Mouse (Mus musculus) heart, postnatal 10 days (tissue): Measurements from ENCODE around the gene Astn2. TPM values are rescaled to one million over a fixed set of nuclear protein-coding genes. Genes with fewer than 3 reads are reported as not detected.
A peak's percentile ranks its signal among the peaks of the same experiment; 100 is the strongest.
"Not testable (repeated sequence)": the region's sequence is repeated elsewhere in the genome, so short reads cannot be mapped to it uniquely, and the experiment has no call there.

Experiments
- DNase-seq, 2 experiments: peaks; one replicate each; pipeline ENCODE4 v3.0.0; 2021
- intact Hi-C: fragments of 180-260 bp; cut with DNase I; formaldehyde crosslinking; loops from one replicate; pipeline ENCODE4 v1.15.1; 2025
- total RNA-seq, 2 experiments: library from RNA; stranded (reverse); gene quantifications; 2 replicates each; pipeline ENCODE4 v1.2.3; 2021

Gene Astn2
- total RNA-seq, 2 experiments from 2014 or later = 2.5 to 3.1 TPM

DNA sequence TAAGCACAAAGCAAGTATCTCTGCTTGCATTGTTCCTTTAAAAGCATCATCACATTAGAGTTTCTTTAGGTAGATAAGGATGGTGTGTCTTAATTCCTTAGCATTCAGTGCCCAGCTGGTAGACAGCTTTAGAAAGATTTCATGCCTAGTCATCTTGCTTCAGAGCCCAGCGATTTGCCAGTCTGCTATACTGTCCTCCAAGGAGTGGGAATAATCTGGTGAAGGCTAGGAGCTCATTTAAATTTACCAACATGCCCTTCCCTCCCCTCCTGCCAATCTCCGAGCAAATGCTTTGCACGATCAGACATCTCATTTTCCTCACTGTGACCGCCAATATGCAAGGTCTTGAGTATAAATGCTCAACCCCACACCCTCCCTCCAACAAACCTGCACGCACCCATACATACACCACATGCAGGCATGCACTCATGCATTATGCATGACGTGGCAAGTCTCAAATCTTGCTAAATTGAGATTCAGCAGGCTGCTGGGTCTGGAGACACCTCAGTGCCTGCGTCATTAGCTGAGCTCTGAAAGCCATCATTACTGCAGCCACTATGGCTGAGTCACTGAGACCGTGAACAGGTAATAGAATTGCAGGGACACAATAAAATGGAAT, 704.6 kb downstream of the Astn2 start:
- intact Hi-C loops = no loop called here
- DNase-seq = no peak

DNA sequence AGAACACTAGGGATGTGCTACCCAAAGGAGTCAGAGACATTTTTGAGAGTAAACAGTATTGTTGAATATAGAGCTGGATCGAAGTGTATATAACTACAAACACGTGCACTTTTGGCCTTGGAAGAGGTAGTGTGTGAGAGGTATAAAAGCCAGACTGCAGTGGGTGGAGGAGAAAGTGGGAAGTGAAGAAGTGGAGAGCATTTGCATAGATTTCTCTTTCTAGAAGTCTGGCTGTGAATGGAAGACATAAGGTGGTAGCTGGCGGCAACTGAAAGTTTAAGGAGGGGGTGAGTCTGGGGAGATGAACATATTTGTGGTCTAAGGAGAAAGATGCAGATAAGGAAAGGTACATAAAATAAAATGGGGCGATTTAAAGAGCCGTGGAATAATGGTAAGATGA, 709.2 kb downstream of the Astn2 start:
- intact Hi-C loops = no loop called here
- no peak for DNase-seq

DNA sequence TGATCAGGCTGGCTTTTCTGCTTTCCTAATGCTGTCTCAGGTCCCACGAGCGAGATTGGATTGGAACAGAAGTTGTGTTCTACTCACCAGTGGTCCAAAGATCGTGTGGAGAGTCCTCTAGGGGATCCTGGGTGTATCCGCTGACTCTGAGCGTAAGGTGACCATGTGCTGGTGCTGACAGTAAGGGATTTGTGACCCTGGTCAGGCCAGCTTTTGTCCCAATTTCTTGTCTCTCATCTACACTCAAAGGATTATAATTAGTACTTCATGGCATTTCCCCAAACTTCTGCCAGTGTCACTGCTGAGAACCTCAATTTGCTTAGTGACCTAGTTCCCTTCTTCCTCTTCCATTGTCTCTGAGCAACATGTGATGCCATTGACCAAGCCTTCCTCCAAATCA, 710.4 kb downstream of the Astn2 start:
- intact Hi-C loops = no loop called here
- DNase-seq = no peak

DNA sequence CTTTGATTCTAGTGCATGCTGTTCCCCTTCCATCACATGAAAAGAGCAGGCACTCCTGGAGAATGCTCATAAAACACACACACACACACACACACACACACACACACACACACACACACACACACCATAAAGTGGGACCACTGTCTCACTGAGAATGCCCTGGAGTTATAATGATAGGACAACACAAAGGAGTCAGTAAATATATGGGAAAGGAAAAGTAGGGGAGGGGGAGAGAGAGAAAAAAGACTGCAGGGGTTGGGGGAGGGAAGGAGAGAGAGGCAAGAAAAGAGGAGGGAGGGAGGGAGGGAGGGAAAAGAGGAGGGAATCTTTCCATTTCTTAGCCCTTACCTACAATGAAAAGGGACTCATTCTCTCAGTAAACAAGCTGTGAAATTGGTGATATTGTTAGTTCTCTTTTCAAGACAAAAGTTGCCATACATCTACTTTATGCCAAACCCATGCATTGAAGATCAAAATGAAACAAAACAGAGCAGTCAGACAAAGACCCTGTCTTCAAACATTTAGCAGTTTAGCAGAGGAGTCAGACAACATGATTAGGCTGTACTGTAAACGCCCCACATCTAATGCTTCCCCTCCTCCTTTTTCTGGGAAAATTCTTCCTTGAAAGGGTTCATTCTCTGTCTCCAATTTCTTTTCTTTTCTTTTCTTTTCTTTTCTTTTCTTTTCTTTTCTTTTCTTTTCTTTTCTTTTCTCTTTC, 717.2 kb downstream of the Astn2 start:
- no peak for DNase-seq
- intact Hi-C loops = no loop called here

DNA sequence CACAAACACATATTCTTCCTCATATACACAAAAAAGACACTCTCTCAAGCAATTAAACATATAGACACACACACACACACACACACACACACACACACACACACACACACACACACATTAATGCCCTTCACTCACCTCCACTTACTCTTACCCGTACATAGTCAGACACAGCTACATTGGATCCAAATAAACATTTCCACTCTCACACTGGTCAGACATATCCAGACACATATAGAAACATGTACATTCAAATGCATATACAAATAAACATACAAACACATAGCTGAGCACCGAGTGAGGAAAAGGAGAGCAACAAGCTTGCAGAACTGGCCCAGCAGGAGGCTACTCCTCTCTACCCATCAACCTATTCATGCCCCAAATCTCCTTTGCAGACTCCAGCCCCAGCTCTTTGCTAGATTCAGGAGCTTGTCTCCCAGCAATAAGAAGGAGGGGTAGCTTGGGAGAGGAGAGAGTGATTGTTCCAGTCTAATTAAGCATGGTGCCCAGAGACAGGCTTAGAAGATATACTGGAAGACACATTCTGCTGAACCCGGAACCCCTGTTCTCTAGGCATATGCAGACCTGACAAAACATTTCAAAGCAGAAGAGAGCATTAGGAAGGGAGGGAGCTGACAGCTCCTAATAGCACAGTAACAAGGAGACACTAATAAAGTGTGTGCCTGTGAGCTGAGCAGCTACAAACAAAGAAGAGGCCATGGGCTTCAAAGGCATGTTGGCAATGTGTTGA, 718.0 kb downstream of the Astn2 start:
- no peak for DNase-seq
- intact Hi-C loops = no loop called here

DNA sequence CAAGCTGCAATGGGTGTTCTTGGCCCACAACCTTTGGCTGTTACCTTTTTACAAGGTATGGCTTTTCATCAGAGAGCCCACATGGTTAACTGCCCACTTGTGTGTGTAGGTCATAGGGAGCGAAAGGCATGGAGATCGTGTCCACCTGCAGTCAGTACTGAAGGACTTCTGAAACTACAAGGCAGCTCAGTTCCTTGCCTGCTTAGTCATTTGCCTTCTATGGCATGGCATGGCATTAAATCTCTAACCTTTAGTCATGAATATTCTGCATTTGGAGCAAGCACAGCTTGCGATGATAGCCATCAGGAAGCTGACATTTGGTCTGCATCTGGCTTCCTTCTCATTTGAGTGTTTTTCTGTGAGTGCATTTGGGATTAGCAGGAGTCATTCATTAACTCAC, 720.0 kb downstream of the Astn2 start:
- no peak for DNase-seq
- intact Hi-C loops = no loop called here

DNA sequence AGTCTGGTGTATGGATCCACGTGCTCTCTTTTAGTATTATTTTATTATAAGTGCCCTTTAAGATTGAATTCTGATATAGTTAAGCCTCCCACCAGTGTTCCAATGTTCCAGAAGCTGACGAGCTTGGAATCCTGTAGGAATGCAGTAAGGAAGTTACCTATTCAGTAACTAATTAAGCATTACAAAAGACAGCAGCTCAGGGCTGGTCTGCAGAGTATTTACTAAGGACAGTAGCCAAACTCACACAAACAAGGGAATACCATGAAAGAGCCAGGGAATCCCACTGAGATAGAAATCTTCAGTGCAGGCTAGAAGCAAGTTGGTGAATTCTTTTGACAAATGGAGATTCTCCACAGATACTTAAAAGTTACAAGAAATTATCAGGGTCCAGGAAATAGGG, 724.6 kb downstream of the Astn2 start:
- DNase-seq, intact Hi-C loops: not testable (repeated sequence)

DNA sequence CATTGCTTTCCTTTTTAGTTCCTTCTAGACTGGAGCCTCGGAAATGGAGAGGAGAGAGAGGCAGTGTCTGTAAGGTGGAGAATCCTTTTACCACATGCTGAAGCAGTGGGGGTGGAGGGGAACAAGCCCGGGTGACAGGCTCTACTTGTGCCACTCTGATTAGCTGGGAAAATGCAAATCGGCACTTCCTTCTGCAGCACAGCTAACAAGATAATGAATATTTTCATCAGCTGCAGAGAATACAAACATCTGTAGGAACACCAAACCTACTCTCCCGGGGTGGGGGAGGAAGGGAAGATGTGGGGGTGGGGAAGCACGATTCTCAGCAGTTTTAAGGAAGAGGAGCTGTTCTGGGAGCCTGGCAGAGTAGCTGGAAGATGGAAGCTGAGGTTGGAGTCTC, 725.5 kb downstream of the Astn2 start:
- DNase-seq = no peak
- intact Hi-C loops = no loop called here

DNA sequence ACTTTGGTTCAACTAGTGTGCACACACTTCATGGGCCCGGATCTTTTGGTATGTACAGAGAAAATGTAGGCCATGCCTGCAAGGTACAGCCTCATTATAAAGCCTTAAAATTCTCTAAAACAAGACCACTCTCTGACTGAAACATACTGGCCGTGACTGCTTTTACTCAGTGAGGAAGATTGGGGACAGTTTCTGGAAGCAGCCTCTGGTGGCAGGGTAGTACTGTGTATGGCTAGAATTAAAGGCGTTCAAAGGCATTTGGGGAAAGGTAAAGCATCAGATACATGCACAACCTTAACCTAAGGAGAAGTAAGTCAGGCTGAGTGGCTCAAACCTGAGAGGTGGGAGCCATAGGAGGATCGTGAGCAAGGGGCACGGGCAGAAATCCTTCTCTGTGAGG, 725.9 kb downstream of the Astn2 start:
- intact Hi-C loops = no loop called here
- DNase-seq = no peak

DNA sequence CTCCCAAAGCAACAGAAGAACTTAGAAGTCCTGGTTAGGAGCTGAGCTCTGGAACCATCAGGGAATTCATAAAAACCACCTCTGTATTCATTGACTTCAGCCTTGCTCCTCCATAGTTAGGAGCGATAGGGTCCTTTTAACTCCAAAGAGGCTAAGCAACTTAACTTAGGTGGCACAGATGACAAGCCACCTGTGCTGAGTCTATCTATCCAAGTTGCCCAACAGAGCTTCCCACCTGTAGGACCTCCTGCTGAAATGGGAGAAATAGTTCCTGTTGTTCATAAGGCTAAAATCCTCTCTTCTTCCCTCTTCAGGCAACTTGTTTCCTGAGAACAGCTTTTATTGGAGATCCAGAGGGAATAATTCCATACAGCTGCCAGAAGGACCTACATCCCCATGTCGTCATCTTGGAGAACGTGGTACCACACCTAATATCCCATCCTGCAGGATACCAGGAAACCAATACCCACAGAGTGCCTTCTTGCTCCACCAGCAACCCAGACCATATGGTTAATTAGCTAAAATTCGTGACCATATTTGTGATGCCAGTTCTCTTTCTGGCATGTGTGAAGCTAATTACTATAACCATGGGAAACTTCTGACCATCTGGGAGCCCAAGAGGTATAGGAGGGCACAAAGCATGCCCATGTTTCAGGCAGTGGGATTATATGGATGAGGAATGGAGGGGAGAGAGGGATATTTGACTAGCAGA, 730.0 kb downstream of the Astn2 start:
- intact Hi-C loops = no loop called here
- DNase-seq = no peak

DNA sequence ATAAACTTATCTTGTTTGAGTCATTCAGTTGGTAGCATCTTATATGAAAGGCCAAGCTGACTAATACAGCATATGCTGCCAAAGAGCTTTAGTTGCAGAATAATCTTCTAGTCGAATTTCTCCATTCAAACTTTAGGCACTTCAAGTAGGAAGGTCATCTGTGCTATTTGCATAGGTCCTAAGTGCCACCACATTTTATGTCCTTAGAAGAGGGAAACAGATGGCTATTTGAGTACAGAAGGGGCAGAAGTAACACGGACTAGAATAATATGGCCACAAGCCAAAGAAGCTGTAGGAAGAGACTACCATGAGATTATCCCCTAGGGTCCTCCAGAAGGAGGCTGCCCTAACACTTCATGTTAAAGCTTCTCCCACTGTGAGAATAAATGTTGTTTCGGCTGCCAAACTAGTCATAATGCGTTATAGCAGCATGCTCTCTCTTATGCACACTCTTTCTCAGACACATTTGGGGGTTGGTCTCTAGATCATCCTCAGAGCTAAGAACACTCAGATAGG, 730.9 kb downstream of the Astn2 start:
- DNase-seq = no peak
- intact Hi-C loops = no loop called here

DNA sequence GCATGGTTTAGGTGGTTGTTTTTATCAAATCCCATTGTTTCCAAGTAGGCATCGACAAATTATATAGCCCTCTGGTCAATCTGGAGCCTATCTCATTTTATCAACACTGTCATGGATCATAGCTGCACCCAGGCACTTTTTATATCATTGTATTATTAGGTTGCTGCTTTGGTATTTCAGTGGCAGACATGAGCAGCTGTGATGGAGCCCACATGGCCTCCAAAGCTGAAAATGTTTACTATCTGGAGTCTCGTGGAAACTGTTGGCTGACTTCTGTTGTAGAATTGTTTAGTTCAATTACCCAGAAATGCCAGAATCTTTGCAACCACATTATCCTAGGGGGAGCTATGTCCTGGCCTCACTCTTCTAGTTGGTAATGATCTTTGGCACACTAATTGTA, 732.1 kb downstream of the Astn2 start:
- intact Hi-C loops = no loop called here
- DNase-seq = peak; percentile 8 to 12

DNA sequence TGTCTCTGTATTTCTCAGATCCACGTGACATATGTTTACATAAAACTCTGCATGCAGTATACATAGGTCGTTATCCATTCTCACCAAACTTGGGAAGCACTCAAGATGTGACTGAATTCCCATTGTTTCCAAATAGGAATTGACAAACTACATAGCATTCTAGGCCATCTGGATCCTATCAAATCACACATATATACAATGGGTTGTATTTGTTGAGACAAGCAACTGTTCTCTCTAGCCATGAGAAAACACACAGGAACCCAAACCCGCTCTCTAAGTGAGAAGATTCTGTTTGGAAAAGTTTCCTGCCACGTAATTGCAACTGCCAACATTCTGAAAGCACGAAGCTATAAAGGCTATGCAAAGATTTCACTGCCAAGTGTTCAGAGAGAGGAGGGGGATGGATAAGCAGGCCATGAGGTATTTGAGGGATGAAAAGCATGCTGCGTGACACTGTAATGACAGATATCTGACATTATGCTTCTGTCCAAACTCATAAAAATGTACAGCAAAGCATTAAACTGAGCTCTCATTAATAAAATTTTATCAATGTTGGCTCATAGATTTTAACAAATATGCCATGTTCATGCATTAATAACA, 732.7 kb downstream of the Astn2 start:
- DNase-seq = peak; percentile 4 to 12
- intact Hi-C loops = no loop called here

DNA sequence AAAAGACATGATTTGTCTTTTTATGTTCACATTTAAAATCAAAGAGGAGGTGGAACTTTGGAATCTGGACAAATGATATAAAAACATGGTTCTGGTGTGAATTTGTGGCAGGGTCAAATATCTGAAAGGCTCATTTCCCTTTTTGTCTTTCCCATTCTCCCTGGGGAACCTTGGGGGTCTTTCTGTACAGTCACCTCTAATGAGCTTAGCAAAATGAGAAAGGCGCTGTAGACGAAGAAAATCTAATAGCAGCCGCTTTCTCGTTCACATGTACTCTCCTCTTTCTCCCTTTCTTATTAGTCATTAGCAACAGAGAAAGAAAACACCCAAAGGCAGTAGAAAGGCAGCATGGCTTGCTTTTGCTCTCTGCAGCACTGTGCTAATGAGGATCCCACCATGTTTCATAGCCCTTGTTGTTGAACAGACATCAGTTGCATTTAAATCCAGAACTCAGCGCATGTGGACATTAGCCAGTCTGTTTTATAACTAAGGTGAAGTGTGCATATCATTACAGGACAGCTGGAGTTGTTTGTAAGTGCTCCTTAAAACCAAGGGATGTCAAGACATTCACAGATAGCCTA, 737.3 kb downstream of the Astn2 start:
- DNase-seq = no peak
- intact Hi-C loops = no loop called here

DNA sequence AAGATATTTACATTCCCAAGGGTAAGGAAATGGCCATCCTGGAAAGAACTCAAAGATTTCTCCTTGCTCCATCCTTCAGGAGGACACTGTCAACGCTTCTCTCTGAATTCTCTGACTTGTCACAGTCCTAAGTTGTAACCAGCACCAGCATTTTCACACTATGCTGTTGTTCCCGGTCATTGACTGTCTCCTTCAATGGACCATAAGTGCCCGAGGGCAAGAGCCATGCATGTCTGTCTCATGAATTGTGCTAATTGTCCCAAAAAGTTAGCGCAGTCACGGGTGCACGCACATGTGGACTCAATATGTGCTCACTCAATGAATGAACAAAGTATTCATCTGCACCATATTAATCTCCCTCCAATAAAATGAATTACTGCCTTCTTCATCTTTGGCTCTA, 741.2 kb downstream of the Astn2 start:
- DNase-seq = no peak
- intact Hi-C loops = no loop called here

DNA sequence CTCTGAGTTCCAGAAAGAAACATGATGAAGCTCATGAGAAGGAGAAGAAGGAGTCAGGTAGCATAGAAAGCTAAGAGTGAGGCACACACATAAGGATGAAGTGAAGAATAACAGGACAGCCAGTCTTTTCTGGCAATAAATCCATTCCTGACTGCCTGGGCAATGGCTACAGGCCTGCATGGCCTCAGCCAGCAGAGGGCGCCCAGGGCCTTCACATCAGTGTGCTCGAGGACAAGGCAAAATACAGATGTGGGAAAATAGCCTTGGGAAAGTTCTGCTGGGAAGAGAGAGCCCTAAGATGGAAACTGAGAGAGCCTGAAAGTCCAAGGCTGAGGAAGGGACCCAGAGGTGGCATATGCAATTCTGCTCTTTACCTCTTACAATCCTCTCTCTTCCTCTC, 749.7 kb downstream of the Astn2 start:
- intact Hi-C loops = loop anchor here (2.0 kb wide), 2 partner anchors 746 to 778 kb away; no protein-coding TSS in a partner anchor
- DNase-seq = peak; percentile 85 to 91

DNA sequence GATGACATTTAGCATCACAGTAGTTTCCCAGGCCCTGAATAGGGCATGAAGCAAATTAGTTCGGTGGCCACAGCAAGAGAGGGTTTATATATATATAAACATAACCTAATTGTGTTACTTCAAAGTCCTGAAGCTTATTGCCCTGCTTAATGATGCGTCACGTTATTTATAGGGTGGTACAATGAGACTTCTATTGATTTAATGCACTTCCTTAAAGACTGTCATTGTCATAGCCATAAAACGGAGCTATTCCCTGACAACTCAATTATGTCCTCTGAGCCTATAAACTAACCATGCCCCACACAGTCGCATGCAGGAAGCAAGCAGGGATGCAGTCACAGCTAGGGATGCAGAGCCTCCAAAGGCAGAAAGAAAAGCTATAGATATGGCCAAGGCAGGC, 761.8 kb downstream of the Astn2 start:
- no peak for DNase-seq
- intact Hi-C loops = no loop called here

DNA sequence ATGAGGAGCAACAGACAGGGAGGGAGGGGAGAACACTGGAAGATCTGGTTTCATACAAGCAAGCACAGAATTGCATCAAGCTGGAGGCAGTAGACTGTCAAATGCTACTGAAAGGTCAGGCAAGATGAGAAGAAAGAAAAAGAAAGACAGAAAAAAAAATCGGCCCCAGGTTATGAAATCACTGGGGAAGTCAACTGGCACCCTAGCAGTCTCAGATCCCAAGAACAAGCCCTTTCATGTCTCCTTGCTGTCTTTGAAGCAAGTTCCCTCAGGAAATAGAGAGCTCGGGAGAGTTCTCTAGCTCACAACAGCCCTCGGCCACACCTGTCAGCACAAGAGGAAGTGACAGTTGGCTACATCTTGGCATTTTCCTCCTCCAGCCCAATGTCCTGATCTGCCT, 766.2 kb downstream of the Astn2 start:
- intact Hi-C loops = no loop called here
- DNase-seq = no peak

DNA sequence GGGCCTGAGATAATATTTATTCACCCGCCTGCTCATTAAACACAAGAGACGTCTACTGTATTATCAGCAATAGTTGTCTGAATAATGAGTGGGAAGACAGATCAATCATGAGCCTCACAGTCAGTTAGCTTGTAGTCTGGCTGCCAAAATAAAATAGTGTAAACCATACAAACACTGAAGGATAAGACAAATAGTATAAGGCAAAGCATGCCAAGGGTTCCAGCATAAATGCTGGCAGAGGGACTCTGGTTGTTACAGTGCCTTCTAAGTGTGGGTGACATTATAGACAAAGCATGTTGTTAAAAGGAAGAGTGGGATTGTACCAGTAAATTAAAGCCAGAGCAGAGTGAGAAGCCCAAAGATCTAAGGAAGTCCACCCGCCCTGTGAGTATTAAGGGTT, 784.3 kb downstream of the Astn2 start:
- DNase-seq = no peak
- intact Hi-C loops = no loop called here

DNA sequence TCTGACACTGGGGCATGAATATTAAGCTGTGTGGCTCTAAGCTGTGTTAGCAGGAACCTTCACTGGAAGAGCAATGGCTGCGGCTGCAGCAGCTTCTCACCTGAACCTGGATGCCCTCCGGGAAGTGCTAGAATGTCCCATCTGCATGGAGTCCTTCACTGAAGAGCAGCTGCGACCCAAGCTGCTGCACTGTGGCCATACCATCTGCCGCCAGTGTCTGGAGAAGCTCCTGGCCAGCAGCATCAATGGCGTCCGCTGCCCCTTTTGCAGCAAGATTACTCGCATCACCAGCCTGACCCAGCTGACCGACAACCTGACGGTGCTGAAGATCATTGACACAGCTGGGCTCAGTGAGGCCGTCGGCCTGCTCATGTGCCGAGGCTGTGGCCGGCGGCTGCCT, 791.3 kb downstream of the Astn2 start:
- DNase-seq = no peak
- intact Hi-C loops = no loop called here
